Mouse (Mus musculus) kidney, adult 2 months (tissue): ENCODE results near the gene Samm50.

Experiments used
- CTCF ChIP-seq: fragments of 200-500 bp; conservative IDR thresholded peaks from 2 replicates; pipeline ENCODE4 v1.5.1; 2011; ENCODE audit warnings: low read depth, mild to moderate bottlenecking, control low read depth, low read length, moderate library complexity, mixed read lengths; ENCODE audit not compliant: insufficient read depth, insufficient read length
- POLR2A ChIP-seq: fragments of 200-500 bp; IDR thresholded peaks from one replicate; pipeline ENCODE4 v1.6.1; 2011; ENCODE audit warnings: low read depth, low read length, control low read depth

DNA sequence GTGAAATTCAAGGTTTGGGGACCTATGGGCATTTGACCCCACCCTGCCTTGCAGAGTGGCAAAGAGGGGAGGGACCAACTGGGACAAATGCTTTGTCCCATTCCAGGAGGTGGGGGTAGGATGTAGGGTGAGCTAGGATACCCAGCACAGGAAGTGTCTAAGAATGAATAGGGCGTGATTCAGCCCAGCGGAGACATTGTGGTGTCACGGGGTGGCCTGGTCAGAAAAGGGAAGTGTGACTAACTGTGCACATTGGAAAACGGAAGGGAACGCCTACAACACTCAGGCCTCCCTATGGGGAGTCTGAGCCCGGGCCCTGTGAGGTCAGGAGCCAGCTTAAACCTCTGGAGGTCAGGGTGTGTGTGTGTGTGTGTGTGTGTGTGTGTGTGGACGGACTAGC lies 43.6 kb downstream of the Samm50 start:
- no peak for TF ChIP-seq CTCF
- no peak for TF ChIP-seq POLR2A
